ENCODE assay signal across 10 mouse cellular contexts in genomic region chr8:10827560-10827959, GRCm38 (mm10).
A peak's percentile ranks its signal among the peaks of the same experiment; 100 is the strongest.
DNase-seq lines count a peak whose midpoint lies in the region; ATAC-seq and TF ChIP-seq lines count a peak whose summit lies in the region.
"Had no signal": no experiment of that assay in that cellular context is flagged by ENCODE, and none has a peak within 500 bp of the region (broad histone marks: within the 10 kb centered on the region; RNA-seq: fewer than 3 reads in every experiment).

No protein-coding gene starts in this region.

- H3K4me3 ChIP-seq in hindbrain, postnatal 0 days (ENCODE audit: low read length), result no peak overlapping the region
- no peak overlapping the region for H3K4me3 ChIP-seq in hindbrain, embryonic 14.5 days (replicated peaks; ENCODE audit: low read length)
- no peak overlapping the region for H3K4me3 ChIP-seq in lung, adult 2 months (replicated peaks; ENCODE audit: extremely low read depth, low read depth, low read length)
- H3K4me3 ChIP-seq: limb, embryonic 15.5 days had no signal

- H3K9ac ChIP-seq in hindbrain, postnatal 0 days (replicated peaks; ENCODE audit: low read length), result no peak overlapping the region
- no peak overlapping the region for H3K9ac ChIP-seq in hindbrain, embryonic 14.5 days
- H3K9ac ChIP-seq: limb, embryonic 15.5 days had no signal

- WGBS in hindbrain, postnatal 0 days, result 85% methylated on average over 6 of the region's 6 CpGs
- whole genome bisulfite sequencing in hindbrain, embryonic 14.5 days, result 88% methylated on average over 6 of the region's 6 CpGs
- WGBS in lung, adult 2 months, result 68% methylated on average over 6 of the region's 6 CpGs

- no peaks in the 10 kb centered on the region for H3K9me3 ChIP-seq in hindbrain, postnatal 0 days (ENCODE audit: low read length)
- H3K9me3 ChIP-seq in hindbrain, embryonic 14.5 days (ENCODE audit: control insufficient read depth, low read length), result no peaks in the 10 kb centered on the region
- H3K9me3 ChIP-seq: limb, embryonic 15.5 days had no signal

- no peaks in the 10 kb centered on the region for H3K27me3 ChIP-seq in hindbrain, postnatal 0 days (ENCODE audit: insufficient read depth, low read length)
- H3K27me3 ChIP-seq in hindbrain, embryonic 14.5 days (ENCODE audit: control insufficient read depth, insufficient read depth, low read length), result no peaks in the 10 kb centered on the region
- H3K27me3 ChIP-seq: limb, embryonic 15.5 days had no signal

- H3K4me2 ChIP-seq in hindbrain, postnatal 0 days (ENCODE audit: low read depth, low read length), result no peak overlapping the region
- H3K4me2 ChIP-seq in hindbrain, embryonic 14.5 days (replicated peaks), result no peak overlapping the region
- H3K4me2 ChIP-seq: limb, embryonic 15.5 days had no signal

- TF ChIP-seq CTCF in hindbrain, postnatal 0 days (IDR thresholded peaks at IDR 0.05; ENCODE audit: low read depth), result peak; percentile 18; the same call in 1 of the 2 replicates
- peak; percentile 71 for TF ChIP-seq CTCF in lung, adult 2 months (IDR thresholded peaks at IDR 0.05; ENCODE audit: insufficient read depth, low read length)

- H3K27ac ChIP-seq in hindbrain, postnatal 0 days, result no peak overlapping the region
- no peak overlapping the region for H3K27ac ChIP-seq in hindbrain, embryonic 14.5 days
- H3K27ac ChIP-seq: limb, embryonic 15.5 days had no signal

- no peak for ATAC-seq in hindbrain, postnatal 0 days
- ATAC-seq in hindbrain, embryonic 14.5 days (ENCODE audit: low FRiP score), result no peak

- no peaks in the 10 kb centered on the region for H3K36me3 ChIP-seq in hindbrain, postnatal 0 days (ENCODE audit: insufficient read depth, low read length)
- no peaks in the 10 kb centered on the region for H3K36me3 ChIP-seq in hindbrain, embryonic 14.5 days (replicated peaks; ENCODE audit: control insufficient read depth, insufficient read depth)
- H3K36me3 ChIP-seq: limb, embryonic 15.5 days had no signal

- no peak for DNase-seq in hindbrain, postnatal 0 days (ENCODE audit: low spot score)
- no peak for DNase-seq in hindbrain, embryonic 14.5 days (ENCODE audit: low spot score)
- peak; percentile 50 for DNase-seq in 416B (ENCODE audit: low read depth)
- peak; percentile 12 for DNase-seq in NIH3T3 (ENCODE audit: low read depth)
- DNase-seq in lung, adult 2 months, result peak; percentile 14
- no peak for DNase-seq in right cerebral cortex, adult 18-20 months
- DNase-seq in T-cell, adult 2 months (ENCODE audit: low spot score), result no peak
- DNase-seq in urinary bladder, postnatal 10 days (ENCODE audit: low spot score), result no peak
- DNase-seq: cerebellum, postnatal 36 days had no signal

- H3K4me1 ChIP-seq in hindbrain, postnatal 0 days (ENCODE audit: insufficient read depth, low read length), result no peaks in the 10 kb centered on the region
- H3K4me1 ChIP-seq in hindbrain, embryonic 14.5 days (replicated peaks; ENCODE audit: control insufficient read depth, insufficient read depth, low read length), result no peaks in the 10 kb centered on the region
- H3K4me1 ChIP-seq in lung, adult 2 months (ENCODE audit: control insufficient read depth, insufficient read depth, low read length), result no peaks in the 10 kb centered on the region
- H3K4me1 ChIP-seq: limb, embryonic 15.5 days had no signal

- TF ChIP-seq POLR2A in lung, adult 2 months (IDR thresholded peaks at IDR 0.05; ENCODE audit: borderline replicate concordance, extremely low read depth, low read depth, low read length), result no peak

Comparison
In these comparisons a context has a peak if more than half of its experiments do, and no peak if none do; other contexts are left out.
1. DNase-seq: peak in 416B (single experiment), NIH3T3 (single experiment) and lung, adult 2 months (single experiment); none in hindbrain, postnatal 0 days (single experiment), hindbrain, embryonic 14.5 days (single experiment), right cerebral cortex, adult 18-20 months (single experiment), T-cell, adult 2 months (single experiment) and urinary bladder, postnatal 10 days (single experiment).